Mouse (Mus musculus): Measurements from ENCODE around the gene Ppp2r2d.

GRCm38 (mm10) chr7:138923756-138924425 is 78.0 kb downstream of the Ppp2r2d start:
- TF ChIP-seq ZNF384 (IDR thresholded peaks at IDR 0.05; ENCODE audit: low read depth, low read length) (no peak), CHD2 (IDR thresholded peaks at IDR 0.05; ENCODE audit: low read depth, low read length) (no peak)

All from ES-E14 (cell line).